Comparison of ENCODE assay signal across 13 mouse cellular contexts in genomic region chr9:46702053-46702900, GRCm38 (mm10).
DNase-seq lines count a peak whose midpoint lies in the region; ATAC-seq lines count a peak whose summit lies in the region.
"Had no signal": no experiment of that assay in that cellular context is flagged by ENCODE, and none has a peak within 500 bp of the region (broad histone marks: within the 10 kb centered on the region; RNA-seq: fewer than 3 reads in every experiment).

No protein-coding gene starts in this region.

- no peak overlapping the region for H3K27ac ChIP-seq in embryonic facial prominence, embryonic 14.5 days (replicated peaks; ENCODE audit: low read depth, low read length)
- H3K27ac ChIP-seq in hindbrain, embryonic 15.5 days (replicated peaks): peak overlapping the region; percentile 65
- peak overlapping the region; percentile 70; the same call in 1 of the 2 replicates for H3K27ac ChIP-seq in neural tube, embryonic 14.5 days (ENCODE audit: low read depth, low read length)
- H3K27ac ChIP-seq: intestine, embryonic 15.5 days; limb, embryonic 15.5 days had no signal

- H3K9me3 ChIP-seq in embryonic facial prominence, embryonic 14.5 days (ENCODE audit: control insufficient read depth, low read length): no peaks in the 10 kb centered on the region
- H3K9me3 ChIP-seq in hindbrain, embryonic 15.5 days: no peaks in the 10 kb centered on the region
- no peaks in the 10 kb centered on the region for H3K9me3 ChIP-seq in neural tube, embryonic 14.5 days (ENCODE audit: control insufficient read depth, low read length)
- H3K9me3 ChIP-seq: heart, embryonic 12.5 days; intestine, embryonic 15.5 days; limb, embryonic 15.5 days had no signal

- H3K4me1 ChIP-seq in embryonic facial prominence, embryonic 14.5 days (ENCODE audit: control insufficient read depth, insufficient read depth, low read length): no peaks in the 10 kb centered on the region
- peaks cover 19% of the 10 kb centered on the region for H3K4me1 ChIP-seq in hindbrain, embryonic 15.5 days (replicated peaks)
- H3K4me1 ChIP-seq in neural tube, embryonic 14.5 days (ENCODE audit: control insufficient read depth, insufficient read depth, low read length): 0 out of 2 replicates have a peak, but pooled peaks cover 9% of the 10 kb centered on the region
- H3K4me1 ChIP-seq: heart, embryonic 12.5 days; intestine, embryonic 15.5 days; limb, embryonic 15.5 days had no signal

- H3K9ac ChIP-seq in embryonic facial prominence, embryonic 14.5 days (ENCODE audit: low read depth, low read length): no peak overlapping the region
- no peak overlapping the region for H3K9ac ChIP-seq in hindbrain, embryonic 15.5 days
- H3K9ac ChIP-seq in neural tube, embryonic 14.5 days (replicated peaks; ENCODE audit: low read depth, low read length): no peak overlapping the region
- H3K9ac ChIP-seq: heart, embryonic 12.5 days; intestine, embryonic 15.5 days; limb, embryonic 15.5 days had no signal

- DNase-seq in heart, adult 11 months: peak; percentile 77
- DNase-seq in heart, postnatal 4 days: no peak
- DNase-seq in embryonic facial prominence, embryonic 14.5 days (ENCODE audit: low spot score): peak; percentile 9
- DNase-seq in kidney, adult 9 months: no peak
- no peak for DNase-seq in T-cell, adult 2 months (ENCODE audit: low spot score)
- DNase-seq: lung, postnatal 14 days; thymus, postnatal 36 days had no signal

- 37% methylated on average over 16 of the region's 16 CpGs for WGBS in embryonic facial prominence, embryonic 14.5 days
- 10% methylated on average over 16 of the region's 16 CpGs for WGBS in hindbrain, embryonic 15.5 days
- 10% methylated on average over 16 of the region's 16 CpGs for WGBS in neural tube, embryonic 14.5 days

- no peak overlapping the region for H3K4me3 ChIP-seq in embryonic facial prominence, embryonic 14.5 days (ENCODE audit: low read depth, low read length)
- no peak overlapping the region for H3K4me3 ChIP-seq in hindbrain, embryonic 15.5 days
- no peak overlapping the region for H3K4me3 ChIP-seq in neural tube, embryonic 14.5 days (ENCODE audit: low read depth, low read length)
- H3K4me3 ChIP-seq: heart, embryonic 12.5 days; intestine, embryonic 15.5 days; limb, embryonic 15.5 days had no signal

- 0 out of 2 replicates have a peak, but pooled peaks cover 5% of the 10 kb centered on the region for H3K27me3 ChIP-seq in embryonic facial prominence, embryonic 14.5 days (replicated peaks; ENCODE audit: control insufficient read depth, insufficient read depth, low read length)
- no peaks in the 10 kb centered on the region for H3K27me3 ChIP-seq in hindbrain, embryonic 15.5 days
- no peaks in the 10 kb centered on the region for H3K27me3 ChIP-seq in neural tube, embryonic 14.5 days (ENCODE audit: control insufficient read depth, insufficient read depth, low read length)
- H3K27me3 ChIP-seq: intestine, embryonic 15.5 days had no signal

- H3K36me3 ChIP-seq in embryonic facial prominence, embryonic 14.5 days (ENCODE audit: control insufficient read depth, insufficient read depth, low read length): no peaks in the 10 kb centered on the region
- no peaks in the 10 kb centered on the region for H3K36me3 ChIP-seq in hindbrain, embryonic 15.5 days
- no peaks in the 10 kb centered on the region for H3K36me3 ChIP-seq in neural tube, embryonic 14.5 days (ENCODE audit: control insufficient read depth, insufficient read depth, low read length)
- H3K36me3 ChIP-seq: heart, embryonic 12.5 days; intestine, embryonic 15.5 days; limb, embryonic 15.5 days had no signal

- H3K4me2 ChIP-seq in embryonic facial prominence, embryonic 14.5 days (ENCODE audit: low read depth, low read length): no peak overlapping the region
- peak overlapping the region; percentile 23; the same call in 1 of the 2 replicates for H3K4me2 ChIP-seq in hindbrain, embryonic 15.5 days
- peak overlapping the region; percentile 11; the same call in 1 of the 2 replicates for H3K4me2 ChIP-seq in neural tube, embryonic 14.5 days (ENCODE audit: low read depth, low read length)
- H3K4me2 ChIP-seq: heart, embryonic 12.5 days; intestine, embryonic 15.5 days; limb, embryonic 15.5 days had no signal

- no peak for ATAC-seq in embryonic facial prominence, embryonic 14.5 days (ENCODE audit: low read depth)
- ATAC-seq in hindbrain, embryonic 15.5 days (ENCODE audit: low FRiP score, low read depth): no peak; the same call in 1 of the 2 replicates
- no peak for ATAC-seq in neural tube, embryonic 14.5 days (ENCODE audit: low read depth)
- ATAC-seq in CD4-positive, CD25-positive, alpha-beta regulatory T cell, adult 4 months: no peak
- ATAC-seq: intestine, embryonic 15.5 days had no signal

Comparison
In these comparisons a context has a peak if more than half of its experiments do, and no peak if none do; other contexts are left out.
1. DNase-seq: peak in heart, adult 11 months (single experiment) and embryonic facial prominence, embryonic 14.5 days (single experiment); none in heart, postnatal 4 days (single experiment), kidney, adult 9 months (single experiment) and T-cell, adult 2 months (single experiment).